Mouse (Mus musculus) heart, postnatal 0 days (tissue): ENCODE results near the gene Elk3.

Experiments used
- CTCF ChIP-seq: IDR thresholded peaks from 2 replicates; pipeline ENCODE4 v1.5.1; 2016; ENCODE audit warnings: antibody characterized with exemption, control low read depth, low read depth
- EP300 ChIP-seq: IDR thresholded peaks from 2 replicates; pipeline ENCODE4 v1.6.1; 2016; ENCODE audit warnings: antibody characterized with exemption, low read depth

- no peak for TF ChIP-seq CTCF
- no peak for TF ChIP-seq EP300
Measured at GRCm38 (mm10) chr10:93333239-93333638, 22.3 kb upstream of the Elk3 start.
